Mouse (Mus musculus): ENCODE data around the gene Abcc4. TPM values are rescaled to one million over a fixed set of nuclear protein-coding genes. Genes with fewer than 3 reads are reported as not detected.

Abcc4 gene
- total RNA-seq, 2 experiments from 2014 or later, result 4.3 to 4.6 TPM

GRCm38 (mm10) chr14:118594463-118594862, 111.6 kb downstream of the Abcc4 start:
- intact Hi-C loops (cut with DNase I), result loop anchor here (5.0 kb wide), 1 partner anchor 382 kb away; no protein-coding TSS in a partner anchor
- DNase-seq, result no peak

- DNase-seq, result peak; percentile 84
- intact Hi-C loops (cut with DNase I), result loop anchor here (5.0 kb wide), 1 partner anchor 379 kb away; no protein-coding TSS in a partner anchor
Observed at GRCm38 (mm10) chr14:118591477-118592403, 114.3 kb downstream of the Abcc4 start.

GRCm38 (mm10) chr14:118582333-118582941, 123.6 kb downstream of the Abcc4 start:
- intact Hi-C loops (cut with DNase I), result no loop called here

GRCm38 (mm10) chr14:118581673-118582072, 124.3 kb downstream of the Abcc4 start:
- no peak for DNase-seq
- intact Hi-C loops (cut with DNase I), result no loop called here

More at GRCm38 (mm10) chr14:118582333-118582941, 123.6 kb downstream of the Abcc4 start:
- DNase-seq, result no peak

GRCm38 (mm10) chr14:118579013-118579728, 126.8 kb downstream of the Abcc4 start:
- intact Hi-C loops (cut with DNase I), result no loop called here
- no peak for DNase-seq

- intact Hi-C loops (cut with DNase I), result no loop called here
- DNase-seq, result no peak
Observed at GRCm38 (mm10) chr14:118577895-118578294, 128.1 kb downstream of the Abcc4 start.

- no peak for DNase-seq
- intact Hi-C loops (cut with DNase I), result no loop called here
Observed at GRCm38 (mm10) chr14:118572688-118573245, 133.3 kb downstream of the Abcc4 start.

- intact Hi-C loops (cut with DNase I), result no loop called here
Observed at GRCm38 (mm10) chr14:118569586-118569985, 136.4 kb downstream of the Abcc4 start.

GRCm38 (mm10) chr14:118568116-118568673, 137.8 kb downstream of the Abcc4 start:
- intact Hi-C loops (cut with DNase I), result no loop called here
- no peak for DNase-seq

More at GRCm38 (mm10) chr14:118569586-118569985, 136.4 kb downstream of the Abcc4 start:
- DNase-seq, result no peak

- intact Hi-C loops (cut with DNase I), result no loop called here
- DNase-seq, result no peak
Observed at GRCm38 (mm10) chr14:118566809-118567208, 139.2 kb downstream of the Abcc4 start.

GRCm38 (mm10) chr14:118566214-118566688, 139.8 kb downstream of the Abcc4 start:
- intact Hi-C loops (cut with DNase I), result no loop called here
- peak; percentile 53 for DNase-seq

GRCm38 (mm10) chr14:118565696-118566095, 140.3 kb downstream of the Abcc4 start:
- no peak for DNase-seq
- intact Hi-C loops (cut with DNase I), result no loop called here

GRCm38 (mm10) chr14:118563570-118563969, 142.4 kb downstream of the Abcc4 start:
- DNase-seq, result no peak
- intact Hi-C loops (cut with DNase I), result no loop called here

- intact Hi-C loops (cut with DNase I), result no loop called here
- DNase-seq, result peak; percentile 25
Observed at GRCm38 (mm10) chr14:118552901-118553475, 153.0 kb downstream of the Abcc4 start.

- intact Hi-C loops (cut with DNase I), result no loop called here
- DNase-seq, result no peak
Observed at GRCm38 (mm10) chr14:118552390-118552789, 153.6 kb downstream of the Abcc4 start.

GRCm38 (mm10) chr14:118551725-118552285, 154.2 kb downstream of the Abcc4 start:
- peak; percentile 21 for DNase-seq
- intact Hi-C loops (cut with DNase I), result no loop called here

- DNase-seq, result no peak
- intact Hi-C loops (cut with DNase I), result no loop called here
Observed at GRCm38 (mm10) chr14:118551061-118551724, 154.8 kb downstream of the Abcc4 start.

GRCm38 (mm10) chr14:118544493-118544892, 161.5 kb downstream of the Abcc4 start:
- intact Hi-C loops (cut with DNase I), result no loop called here
- DNase-seq, result no peak

- intact Hi-C loops (cut with DNase I), result no loop called here
- no peak for DNase-seq
Observed at GRCm38 (mm10) chr14:118542947-118543346, 163.1 kb downstream of the Abcc4 start.

Data from left cerebral cortex, postnatal 4 days (tissue).